Mouse (Mus musculus) bone marrow, adult 2 months (tissue): ENCODE data around the gene Abca9. TPM values are rescaled to one million over a fixed set of nuclear protein-coding genes. Genes with fewer than 3 reads are reported as not detected.

Experiments used
- H3K27ac ChIP-seq: fragments of 200-500 bp; 2 replicates; pipeline ENCODE4 v1.5.1; 2012; ENCODE audit warnings: low read depth, mild to moderate bottlenecking, control low read depth, inconsistent platforms, low read length; ENCODE audit not compliant: control insufficient read depth, poor library complexity, insufficient read depth
- H3K4me1 ChIP-seq: fragments of 200-500 bp; 2 replicates; pipeline ENCODE4 v1.6.1; 2011; ENCODE audit warnings: low read length; ENCODE audit not compliant: control insufficient read depth, insufficient read depth
- H3K4me3 ChIP-seq: fragments of 200-500 bp; replicated peaks from 2 replicates; pipeline ENCODE3; 2011; ENCODE audit warnings: mild to moderate bottlenecking, low read depth, low read length, control low read depth; ENCODE audit not compliant: control insufficient read depth
- CTCF ChIP-seq: fragments of 200-500 bp; IDR thresholded peaks from 2 replicates; pipeline ENCODE4 v1.5.1; 2011; ENCODE audit warnings: low read length, control low read depth; ENCODE audit not compliant: control insufficient read depth, insufficient read depth
- POLR2A ChIP-seq: fragments of 200-500 bp; IDR thresholded peaks from 2 replicates; pipeline ENCODE4 v1.6.1; 2011; ENCODE audit warnings: low read depth, mild to moderate bottlenecking, control low read depth, low read length, borderline replicate concordance; ENCODE audit not compliant: control insufficient read depth
- WGBS: fragments of 180-500 bp; shearing (Covaris S2); methylation state at CpG from one replicate; pipeline ENCODE4 v1.1.7; 2018; 5-methylcytosine and 5-hydroxymethylcytosine counted together
- polyA plus RNA-seq: library from polyadenylated mRNA; stranded (reverse); fragments of >200 nt; gene quantifications from 2 replicates; pipeline ENCODE4 v1.2.4, GENCODE M21; 2011; ENCODE audit warnings: low replicate concordance; ENCODE audit not compliant: missing spikeins, insufficient read depth, insufficient read length

Abca9 gene
- polyA plus RNA-seq, 1 experiment, result 2.1 TPM

- H3K4me1 ChIP-seq, result no peaks in the 10 kb centered on the region
- TF ChIP-seq CTCF (no peak), POLR2A (no peak)
- H3K27ac ChIP-seq, result no peak overlapping the region
- no peak overlapping the region for H3K4me3 ChIP-seq
- WGBS, result 46% methylated on average over 6 of the region's 6 CpGs
Measured at GRCm38 (mm10) chr11:110097465-110097864, 70.5 kb downstream of the Abca9 start.

GRCm38 (mm10) chr11:110095858-110096257, 72.1 kb downstream of the Abca9 start, which contains the start of gene Abca8a:
Abca8a (minus strand) TSS chr11:110095978.
- TF ChIP-seq CTCF, result no peak
- no peak for TF ChIP-seq POLR2A
- WGBS, result 43% methylated on average over 5 of the region's 5 CpGs
- no peaks in the 10 kb centered on the region for H3K4me1 ChIP-seq
- H3K27ac ChIP-seq, result no peak within 1 kb of the TSS
- no peak within 1 kb of the TSS for H3K4me3 ChIP-seq

GRCm38 (mm10) chr11:110094846-110095380, 73.1 kb downstream of the Abca9 start:
- Histone ChIP-seq H3K4me1 (no peaks in the 10 kb centered on the region), H3K27ac (no peak overlapping the region), H3K4me3 (no peak overlapping the region)
- TF ChIP-seq CTCF, result no peak
- TF ChIP-seq POLR2A, result no peak
- 66% methylated on average over 7 of the region's 7 CpGs for WGBS

GRCm38 (mm10) chr11:110094236-110094635, 73.8 kb downstream of the Abca9 start:
- Histone ChIP-seq H3K27ac (no peak overlapping the region), H3K4me1 (no peaks in the 10 kb centered on the region), H3K4me3 (no peak overlapping the region)
- 55% methylated on average over 3 of the region's 3 CpGs for WGBS
- no peak for TF ChIP-seq CTCF
- no peak for TF ChIP-seq POLR2A

GRCm38 (mm10) chr11:110091328-110091727, 76.7 kb downstream of the Abca9 start:
- Histone ChIP-seq H3K4me1 (no peaks in the 10 kb centered on the region), H3K27ac (no peak overlapping the region), H3K4me3 (no peak overlapping the region)
- TF ChIP-seq CTCF, result no peak
- no peak for TF ChIP-seq POLR2A
- WGBS, result 12% methylated on average over 2 of the region's 2 CpGs

GRCm38 (mm10) chr11:110072158-110072557, 95.8 kb downstream of the Abca9 start:
- H3K27ac ChIP-seq, result no peak overlapping the region

GRCm38 (mm10) chr11:110061032-110061431, 107.0 kb downstream of the Abca9 start:
- H3K4me1 ChIP-seq, result no peaks in the 10 kb centered on the region

More at GRCm38 (mm10) chr11:110072158-110072557, 95.8 kb downstream of the Abca9 start:
- H3K4me1 ChIP-seq, result no peaks in the 10 kb centered on the region
- WGBS, result 81% methylated on average over 3 of the region's 3 CpGs
- TF ChIP-seq POLR2A (no peak), CTCF (no peak)
- no peak overlapping the region for H3K4me3 ChIP-seq

GRCm38 (mm10) chr11:110060127-110060526, 107.9 kb downstream of the Abca9 start:
- 74% methylated on average over 2 of the region's 2 CpGs for WGBS
- no peaks in the 10 kb centered on the region for H3K4me1 ChIP-seq
- H3K27ac ChIP-seq, result no peak overlapping the region
- TF ChIP-seq POLR2A, result no peak
- H3K4me3 ChIP-seq, result no peak overlapping the region

More at GRCm38 (mm10) chr11:110061032-110061431, 107.0 kb downstream of the Abca9 start:
- Histone ChIP-seq H3K4me3 (no peak overlapping the region), H3K27ac (no peak overlapping the region)
- TF ChIP-seq POLR2A (no peak), CTCF (no peak)
- 56% methylated on average over 4 of the region's 4 CpGs for WGBS

- Histone ChIP-seq H3K4me1 (no peaks in the 10 kb centered on the region), H3K4me3 (no peak overlapping the region), H3K27ac (no peak overlapping the region)
- no peak for TF ChIP-seq POLR2A
- TF ChIP-seq CTCF, result no peak
- 58% methylated on average over 3 of the region's 3 CpGs for WGBS
Measured at GRCm38 (mm10) chr11:110053681-110054080, 114.3 kb downstream of the Abca9 start.

Other genes with a start within 250 kb of the Abca9 start
- gene Abca8b, start 172.4 kb downstream of the Abca9 start, polyA plus RNA-seq, result 0.38 TPM in 1 of 2 replicates, not detected in the other
- gene Abca8a, start 72.2 kb downstream of the Abca9 start, polyA plus RNA-seq, result 1.1 and 1.2 TPM in 2 replicates
- gene Abca6, start 83.6 kb upstream of the Abca9 start, polyA plus RNA-seq, result 0.18 TPM in 1 of 2 replicates, not detected in the other
- gene Abca5, start 169.5 kb upstream of the Abca9 start, polyA plus RNA-seq, result 1.0 TPM in 1 of 2 replicates, not detected in the other
- gene Map2k6, start 230.9 kb upstream of the Abca9 start, polyA plus RNA-seq, result 3.3 and 6.0 TPM in 2 replicates